Mouse (Mus musculus) left cerebral cortex, postnatal 4 days (tissue): Measurements from ENCODE around the gene Hbs1l. TPM values are rescaled to one million over a fixed set of nuclear protein-coding genes. Genes with fewer than 3 reads are reported as not detected.
"Not testable (repeated sequence)": the region's sequence is repeated elsewhere in the genome, so short reads cannot be mapped to it uniquely, and the experiment has no call there.

Experiments
- DNase-seq: peaks from one replicate; pipeline ENCODE4 v3.0.0-alpha.2; 2022
- intact Hi-C: fragments of 180-260 bp; cut with DNase I; formaldehyde crosslinking; loops from one replicate; pipeline ENCODE4 v1.15.1; 2025
- total RNA-seq, 2 experiments: library from RNA; stranded (reverse); gene quantifications; 2 replicates each; pipeline ENCODE4 v1.2.3; 2021

Gene Hbs1l
- total RNA-seq, 2 experiments from 2014 or later = 97.7 to 102 TPM

GRCm38 (mm10) chr10:21398873-21399425, 103.2 kb downstream of the Hbs1l start:
- intact Hi-C loops = loop anchor here (10.0 kb wide), 1 partner anchor 46 kb away; no protein-coding TSS in a partner anchor
- not testable (repeated sequence) for DNase-seq

- no peak for DNase-seq
- intact Hi-C loops = loop anchor here (10.0 kb wide), 1 partner anchor 45 kb away; no protein-coding TSS in a partner anchor
These were observed 103.8 kb downstream of the Hbs1l start for GRCm38 (mm10) chr10:21399622-21400021.

- intact Hi-C loops = no loop called here
- no peak for DNase-seq
These were observed 104.3 kb downstream of the Hbs1l start for GRCm38 (mm10) chr10:21400031-21400430.

- DNase-seq = no peak
- intact Hi-C loops = no loop called here
These were observed 104.7 kb downstream of the Hbs1l start for GRCm38 (mm10) chr10:21400453-21400852.

GRCm38 (mm10) chr10:21401259-21401658, 105.5 kb downstream of the Hbs1l start:
- intact Hi-C loops = no loop called here
- no peak for DNase-seq

- intact Hi-C loops = no loop called here
- no peak for DNase-seq
These were observed 109.0 kb downstream of the Hbs1l start for GRCm38 (mm10) chr10:21404822-21405221.

- no peak for DNase-seq
- intact Hi-C loops = no loop called here
These were observed 110.1 kb downstream of the Hbs1l start for GRCm38 (mm10) chr10:21405707-21406534.

GRCm38 (mm10) chr10:21410711-21411110, 114.9 kb downstream of the Hbs1l start:
- intact Hi-C loops = no loop called here
- no peak for DNase-seq

GRCm38 (mm10) chr10:21411621-21412205, 115.9 kb downstream of the Hbs1l start:
- peak; percentile 16 for DNase-seq
- intact Hi-C loops = no loop called here

GRCm38 (mm10) chr10:21415031-21415430, 119.3 kb downstream of the Hbs1l start:
- no peak for DNase-seq

GRCm38 (mm10) chr10:21416184-21416583, 120.4 kb downstream of the Hbs1l start:
- intact Hi-C loops = no loop called here
- no peak for DNase-seq

More at GRCm38 (mm10) chr10:21415031-21415430, 119.3 kb downstream of the Hbs1l start:
- intact Hi-C loops = no loop called here

Other genes with a start within 250 kb of the Hbs1l start
- gene Myb, start 135.0 kb upstream of the Hbs1l start, total RNA-seq = 1 to 10 TPM; 2.0 to 2.2 TPM
- not detected for gene Aldh8a1, start 81.3 kb downstream of the Hbs1l start, total RNA-seq